Mouse (Mus musculus) lung, postnatal 4 days (tissue): ENCODE data around the gene Ltbr.
A peak's percentile ranks its signal among the peaks of the same experiment; 100 is the strongest.
"Not testable (repeated sequence)": the region's sequence is repeated elsewhere in the genome, so short reads cannot be mapped to it uniquely, and the experiment has no call there.

Source experiments
- DNase-seq, 2 experiments: peaks; one replicate each; pipeline ENCODE4 v3.0.0; 2021

The Ltbr gene

GRCm38 (mm10) chr6:125312171-125312570 lies 1.5 kb downstream of the Ltbr start:
- no peak for DNase-seq

GRCm38 (mm10) chr6:125309406-125309805 lies 4.3 kb downstream of the Ltbr start:
- no peak for DNase-seq

GRCm38 (mm10) chr6:125308921-125309320 lies 4.8 kb downstream of the Ltbr start:
- DNase-seq, result no peak

- DNase-seq, result no peak
Observed at GRCm38 (mm10) chr6:125307091-125307490, 6.6 kb downstream of the Ltbr start.

GRCm38 (mm10) chr6:125305465-125305864 lies 8.2 kb downstream of the Ltbr start:
- DNase-seq, result no peak

DNA sequence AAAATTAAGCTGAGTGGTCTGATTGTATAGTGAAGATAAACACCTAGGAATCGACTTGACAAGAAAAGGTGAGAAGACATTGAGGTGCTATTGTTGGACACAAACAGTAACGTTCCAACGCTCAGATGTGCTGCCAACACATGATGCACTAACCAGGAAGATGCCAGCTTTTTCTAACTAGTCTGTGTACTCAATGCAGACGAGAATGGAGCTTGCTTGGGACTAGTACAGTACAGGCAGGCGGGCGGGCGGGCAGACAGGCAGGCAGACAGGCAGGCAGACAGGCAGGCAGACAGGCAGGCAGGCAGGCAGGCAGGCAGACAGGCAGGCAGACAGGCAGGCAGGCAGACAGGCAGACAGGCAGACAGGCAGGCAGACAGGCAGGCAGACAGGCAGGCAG lies 9.3 kb downstream of the Ltbr start:
- not testable (repeated sequence) for DNase-seq

GRCm38 (mm10) chr6:125303242-125303641 lies 10.4 kb downstream of the Ltbr start:
- DNase-seq, result no peak

DNA sequence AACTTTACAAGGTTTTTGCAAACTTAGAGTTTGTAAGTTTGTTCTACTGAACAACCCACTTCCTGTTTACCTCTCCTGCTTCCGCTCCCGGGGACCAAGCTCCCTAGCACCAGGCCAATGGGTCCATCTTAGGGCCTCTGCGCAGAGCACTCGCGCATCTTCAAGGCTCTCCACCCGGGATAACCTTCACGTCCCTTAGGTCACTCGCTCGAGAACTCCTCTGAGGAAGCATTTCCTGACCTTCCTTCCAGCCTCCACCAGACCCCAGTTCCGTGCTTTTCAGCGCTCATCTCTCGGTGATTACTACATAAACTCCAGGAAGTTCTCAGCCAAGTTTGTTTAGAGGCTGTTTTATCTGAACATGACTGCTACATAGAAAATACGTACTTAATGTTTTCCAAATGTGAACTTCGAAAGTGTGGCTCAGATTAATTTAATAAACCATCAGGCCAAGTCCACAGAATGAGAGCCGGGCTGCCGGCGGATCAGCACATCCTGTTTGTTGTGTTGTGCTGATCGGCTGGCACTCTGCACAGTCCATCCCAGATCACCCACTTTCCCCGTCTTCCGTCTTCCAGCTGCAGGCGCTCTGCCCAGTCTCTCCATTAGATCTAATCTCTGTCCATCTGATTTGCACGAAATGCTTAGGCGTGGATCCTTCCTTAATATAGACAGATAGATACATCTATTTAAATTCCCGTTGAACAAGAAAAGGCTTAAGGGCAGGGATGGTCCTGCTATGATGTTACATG lies 11.3 kb downstream of the Ltbr start:
- DNase-seq, result peak; percentile 50 to 71

DNA sequence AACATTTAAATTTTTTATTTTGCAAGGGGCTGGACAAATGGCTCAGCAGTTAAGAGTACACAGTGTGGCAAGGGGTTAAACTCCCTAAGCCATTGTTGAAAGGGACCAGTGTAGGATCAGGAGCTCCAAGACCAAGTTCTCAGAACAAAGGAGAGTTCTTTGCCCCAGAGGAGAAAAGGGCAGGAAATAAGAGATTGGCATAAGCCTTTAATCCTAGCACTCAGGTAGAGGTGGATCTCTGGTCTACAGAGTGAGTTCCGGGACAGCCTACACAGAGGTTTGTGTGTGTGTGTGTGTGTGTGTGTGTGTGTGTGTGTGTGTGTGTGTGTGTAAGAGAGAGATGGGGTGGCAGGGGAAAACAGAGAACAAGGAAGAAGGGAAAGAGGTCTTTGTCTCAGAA lies 12.7 kb downstream of the Ltbr start:
- DNase-seq, result no peak

GRCm38 (mm10) chr6:125297149-125297820 lies 16.4 kb downstream of the Ltbr start:
- no peak for DNase-seq

DNA sequence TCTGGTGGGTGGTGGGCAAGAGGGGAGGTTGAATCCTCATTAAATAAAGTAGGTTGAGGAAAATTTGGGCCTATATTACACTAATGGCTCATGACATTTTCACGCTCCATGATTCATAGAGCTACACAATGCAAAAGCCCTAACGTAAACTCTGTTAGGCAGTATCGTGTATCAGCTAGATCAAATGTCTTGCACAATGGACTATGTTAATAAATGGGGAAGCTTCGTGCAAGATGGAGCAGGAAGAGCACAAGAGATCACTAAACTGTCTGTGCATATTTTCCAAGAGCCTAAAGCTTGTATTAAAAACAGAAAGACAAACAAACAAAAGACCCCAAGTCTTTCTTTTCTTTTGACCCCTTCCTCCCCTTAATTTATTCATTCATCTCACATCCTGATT lies 19.6 kb downstream of the Ltbr start:
- no peak for DNase-seq

GRCm38 (mm10) chr6:125292256-125292655 lies 21.4 kb downstream of the Ltbr start:
- no peak for DNase-seq

DNA sequence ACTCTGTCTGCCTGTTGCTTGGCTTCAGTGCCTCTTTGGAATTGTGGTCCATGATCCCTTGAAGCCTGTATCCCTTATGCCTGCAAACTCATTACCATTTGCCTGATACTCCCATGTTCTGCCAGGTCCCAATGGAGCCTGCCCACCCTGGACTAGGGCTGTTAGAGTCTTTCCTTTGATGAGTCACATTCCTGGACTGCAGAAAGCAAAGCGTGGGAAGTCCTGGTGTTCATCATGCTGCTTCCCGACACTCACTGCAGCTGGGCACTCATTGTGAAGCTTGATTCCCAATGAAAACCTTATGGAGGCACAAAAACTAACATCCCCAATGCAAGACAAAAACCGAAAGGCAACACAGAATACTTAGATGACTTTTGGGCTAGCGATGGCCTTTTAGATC lies 22.4 kb downstream of the Ltbr start:
- no peak for DNase-seq

GRCm38 (mm10) chr6:125288730-125289129 lies 25.0 kb downstream of the Ltbr start:
- DNase-seq, result no peak

DNA sequence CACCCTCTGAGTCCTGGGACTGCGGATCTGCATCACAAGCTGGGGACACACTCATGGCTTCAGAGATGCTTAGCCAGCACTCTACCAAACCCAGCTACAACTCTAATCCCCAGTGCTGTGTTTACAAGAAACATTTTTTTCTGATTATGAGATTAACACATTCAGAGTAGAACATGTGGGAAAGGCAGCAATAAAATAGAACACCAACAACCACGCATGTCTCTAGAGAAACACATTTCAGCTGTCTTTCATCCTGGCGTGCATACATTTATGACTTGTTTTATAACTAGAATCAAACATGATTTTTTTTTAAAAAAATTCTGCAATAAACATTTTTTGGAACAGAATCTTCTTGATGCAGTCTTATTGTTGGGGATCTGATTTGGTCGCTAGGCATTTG lies 26.7 kb downstream of the Ltbr start:
- DNase-seq, result no peak

GRCm38 (mm10) chr6:125285890-125286289 lies 27.8 kb downstream of the Ltbr start, which contains the start of gene Tuba3a:
Gene Tuba3a (minus strand): TSS chr6:125286042.
- DNase-seq, result no peak

DNA sequence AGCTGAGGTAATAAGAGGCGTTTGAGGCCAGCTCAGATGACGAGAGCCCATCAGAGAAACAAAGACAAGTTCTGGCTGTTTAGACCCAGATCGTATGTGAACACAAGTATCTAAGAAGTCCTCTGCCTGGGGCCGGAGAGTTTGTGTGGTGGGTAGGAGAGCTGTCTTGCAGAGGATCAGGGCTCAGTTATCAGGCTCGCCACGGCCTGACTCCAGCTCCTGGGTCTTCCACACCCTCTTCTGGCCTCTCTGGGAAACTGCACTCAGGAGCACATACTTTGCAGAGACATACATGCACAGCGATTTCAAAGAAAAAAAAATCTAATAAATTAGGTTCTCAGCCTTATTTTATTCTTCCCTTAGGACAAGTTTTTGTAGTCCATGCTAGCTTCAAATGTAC lies 28.9 kb downstream of the Ltbr start:
- no peak for DNase-seq

GRCm38 (mm10) chr6:125284250-125284649 lies 29.4 kb downstream of the Ltbr start:
- DNase-seq, result no peak

DNA sequence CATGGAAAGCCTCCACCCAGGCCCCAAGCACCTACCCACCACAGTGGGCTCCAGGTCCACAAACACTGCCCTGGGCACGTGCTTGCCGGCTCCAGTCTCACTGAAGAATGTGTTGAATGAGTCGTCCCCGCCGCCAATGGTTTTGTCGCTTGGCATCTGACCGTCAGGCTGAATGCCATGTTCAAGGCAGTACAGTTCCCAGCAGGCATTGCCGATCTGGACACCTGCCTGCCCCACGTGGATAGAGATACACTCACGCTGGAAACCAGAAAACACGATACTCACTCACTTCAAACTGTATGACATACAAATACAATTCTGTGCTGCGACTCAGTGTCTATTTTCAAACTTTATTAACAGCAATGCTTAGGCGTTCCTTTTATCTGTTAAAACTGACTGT lies 31.0 kb downstream of the Ltbr start:
- DNase-seq, result not testable (repeated sequence)

- DNase-seq, result no peak
Observed at GRCm38 (mm10) chr6:125279729-125280128, 34.0 kb downstream of the Ltbr start.

DNA sequence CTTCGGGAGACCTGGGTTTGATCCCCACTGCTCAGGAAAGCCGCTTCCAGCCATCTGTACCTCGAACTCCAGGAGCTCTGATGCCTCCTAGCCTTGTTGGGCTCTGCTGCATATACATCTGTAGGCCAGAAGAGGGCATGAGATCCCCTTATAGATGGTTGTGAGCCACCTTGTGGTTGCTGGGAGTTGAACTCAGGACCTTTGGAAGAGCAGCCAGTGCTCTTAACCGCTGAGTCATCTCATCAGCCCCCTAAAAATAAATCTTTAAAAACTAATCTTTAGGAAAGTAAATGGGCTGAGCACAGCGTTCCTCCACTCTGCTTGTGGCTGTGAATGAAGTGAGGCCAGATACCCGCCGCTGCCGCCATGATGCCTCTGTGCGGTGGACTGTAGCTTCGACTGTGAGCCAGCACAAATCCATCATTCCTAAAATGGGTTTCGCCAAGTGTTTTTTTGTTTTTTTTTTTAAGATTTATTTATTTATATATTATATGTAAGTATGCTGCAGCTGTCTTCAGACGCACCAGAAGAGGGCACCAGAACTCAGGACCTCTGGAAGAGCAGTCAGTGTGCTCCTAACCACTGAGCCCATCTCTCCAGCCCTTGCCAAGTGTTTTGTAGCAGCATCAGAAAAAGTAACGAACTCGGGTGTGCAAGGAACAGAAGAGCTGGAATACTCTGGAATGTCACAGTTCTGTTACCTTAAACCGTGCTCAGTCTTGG lies 38.7 kb downstream of the Ltbr start:
- peak; percentile 72 for DNase-seq

DNA sequence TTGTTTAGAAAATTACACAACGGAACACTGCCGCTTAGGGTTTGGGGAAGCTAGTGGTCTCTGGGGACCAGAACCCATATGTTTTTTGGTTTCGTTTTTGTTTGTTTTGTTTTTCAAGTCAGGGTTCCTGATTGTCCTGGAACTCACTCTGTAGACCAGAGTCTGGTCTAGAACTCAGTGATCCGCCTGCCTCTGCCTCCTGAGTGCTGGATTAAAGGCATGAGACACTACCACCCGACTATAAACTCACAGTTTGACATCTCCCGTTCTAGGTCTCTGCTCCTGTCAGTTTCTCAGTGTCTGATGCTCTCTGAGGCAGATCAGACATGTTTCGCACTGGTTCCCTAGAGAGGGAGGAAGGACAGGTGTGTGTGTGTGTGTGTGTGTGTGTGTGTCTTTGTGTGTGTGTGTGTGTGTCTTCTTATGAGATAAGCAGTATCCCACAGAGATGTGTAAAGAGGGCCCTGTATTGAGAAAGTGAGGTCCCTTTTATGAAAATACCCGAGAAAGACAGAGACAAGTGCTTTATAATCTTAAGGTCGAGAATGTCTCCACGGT lies 41.4 kb downstream of the Ltbr start:
- DNase-seq, result no peak

- peak; percentile 92 to 93 for DNase-seq
Observed at GRCm38 (mm10) chr6:125271455-125272227, 42.0 kb downstream of the Ltbr start.
